Mouse (Mus musculus) left cerebral cortex, postnatal 14 days (tissue): ENCODE measurements around the gene Dnah17. TPM values are rescaled to one million over a fixed set of nuclear protein-coding genes. Genes with fewer than 3 reads are reported as not detected.

Experiments used
- DNase-seq, 2 experiments: peaks; one replicate each; pipeline ENCODE4 v3.0.0; 2021 to 2022; ENCODE audit warnings: low spot score in 2 of 2, mixed read lengths in 1 of 2
- intact Hi-C: fragments of 180-260 bp; cut with DNase I; formaldehyde crosslinking; loops from one replicate; pipeline ENCODE4 v1.15.1; 2025
- long read RNA-seq, 2 experiments: library from polyadenylated mRNA; stranded (forward); transcript quantifications; one replicate each; pipeline ENCODE4 v2.0.0; 2021
- total RNA-seq, 2 experiments: library from RNA; stranded (reverse); gene quantifications; 2 replicates each; pipeline ENCODE4 v1.2.3; 2021

Dnah17 gene
- total RNA-seq = under 1 TPM; 0.08 to 0.33 TPM
- long read RNA-seq, experiment 1 = 0 reads
- long read RNA-seq, experiment 2, partial matches to known transcripts = 0 of 1 reads
- long read RNA-seq, experiment 2, other reads (novel, unspliced or antisense) = 1 of 1 reads

- intact Hi-C loops = no loop called here
- no peak for DNase-seq
Observed at GRCm38 (mm10) chr11:118130534-118130933, at the start of gene Dnah17. Gene Dnah17, minus strand, starts transcription at chr11:118130634.

DNA sequence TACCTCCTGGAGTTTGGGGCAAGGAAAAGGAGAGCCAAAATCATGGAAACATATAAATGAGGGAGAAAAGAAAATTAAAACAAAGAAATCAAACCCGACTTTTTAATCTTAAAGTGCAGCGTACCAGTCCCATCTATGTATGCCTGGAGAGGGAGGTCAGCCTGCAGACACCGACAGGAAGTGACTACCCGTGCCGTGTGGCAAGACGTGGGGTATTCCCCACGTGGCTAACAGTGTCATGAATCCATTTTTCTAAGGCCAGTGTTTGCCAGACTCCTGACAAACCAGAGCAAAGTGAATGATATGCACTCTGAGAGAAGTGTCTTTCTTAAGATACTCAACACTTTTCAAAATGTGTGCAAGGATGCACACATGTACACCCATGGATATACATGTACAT lies 49.8 kb upstream of the Dnah17 start:
- intact Hi-C loops = no loop called here
- DNase-seq = no peak

- no peak for DNase-seq
Observed at GRCm38 (mm10) chr11:118178236-118178635, 47.8 kb upstream of the Dnah17 start.

DNA sequence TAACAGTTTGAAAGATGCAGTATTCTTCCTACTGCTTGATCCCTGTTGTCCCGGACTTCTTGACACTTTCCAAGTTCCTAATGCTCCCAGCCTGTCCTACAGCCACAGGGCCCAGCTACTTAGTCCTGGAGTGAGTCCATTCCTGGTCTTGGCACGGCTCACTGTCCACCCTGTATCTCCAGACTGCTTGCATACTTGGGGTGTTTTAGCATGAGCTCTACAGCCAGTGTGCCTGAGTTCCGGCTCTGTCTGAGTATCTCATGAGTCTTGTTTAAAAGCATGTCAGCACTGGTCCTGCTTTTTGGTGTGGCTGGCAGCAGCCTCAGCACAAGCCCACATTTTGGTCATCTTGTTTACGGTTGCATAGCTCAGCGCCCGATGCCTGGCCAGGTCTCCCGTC lies 44.3 kb upstream of the Dnah17 start:
- DNase-seq = no peak
- intact Hi-C loops = no loop called here

More at GRCm38 (mm10) chr11:118178236-118178635, 47.8 kb upstream of the Dnah17 start:
- intact Hi-C loops = no loop called here

DNA sequence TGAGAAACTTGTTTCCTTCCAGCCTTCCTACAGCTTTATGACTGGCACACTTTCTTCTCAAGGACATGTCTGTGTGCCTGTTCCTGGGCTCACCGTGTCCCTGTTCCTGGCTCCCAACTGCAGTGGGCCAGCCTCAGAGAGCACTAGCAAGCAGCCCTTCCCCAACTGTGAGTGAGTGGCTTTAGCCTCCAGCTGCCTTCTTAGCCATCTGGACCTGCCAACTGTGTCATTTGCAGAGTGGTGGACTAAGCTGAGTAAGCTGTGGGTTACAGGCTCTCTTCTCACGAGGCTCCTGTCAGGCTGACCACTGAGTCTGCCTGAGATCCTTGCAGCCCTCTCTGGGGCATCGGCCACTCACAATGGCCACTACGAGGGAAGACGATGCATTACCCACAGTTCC lies 42.3 kb upstream of the Dnah17 start:
- intact Hi-C loops = no loop called here

DNA sequence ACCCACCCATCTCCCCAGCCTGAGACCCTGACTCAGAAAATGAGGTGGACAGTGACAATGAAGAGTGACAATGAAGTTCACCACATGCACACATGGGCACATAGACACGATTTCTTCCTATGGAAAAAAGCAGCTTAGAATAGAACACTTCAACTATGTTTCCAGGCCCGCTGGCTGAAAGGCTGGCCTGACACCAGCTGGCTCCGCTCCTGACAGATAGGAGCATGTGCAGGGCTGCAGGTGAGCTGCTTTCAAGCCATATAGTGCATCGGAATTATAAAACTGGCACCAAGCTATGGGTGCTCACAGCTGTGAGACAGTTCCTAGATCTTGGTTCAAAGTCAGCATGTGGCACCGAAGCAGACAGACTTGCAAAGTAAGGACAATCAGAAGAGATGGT lies 39.9 kb upstream of the Dnah17 start:
- DNase-seq = no peak
- intact Hi-C loops = no loop called here

More for the DNA sequence above, 42.3 kb upstream of the Dnah17 start:
- DNase-seq = no peak

GRCm38 (mm10) chr11:118168714-118169113 lies 38.3 kb upstream of the Dnah17 start:
- intact Hi-C loops = no loop called here
- DNase-seq = no peak

GRCm38 (mm10) chr11:118166626-118167025 lies 36.2 kb upstream of the Dnah17 start:
- intact Hi-C loops = no loop called here
- no peak for DNase-seq

DNA sequence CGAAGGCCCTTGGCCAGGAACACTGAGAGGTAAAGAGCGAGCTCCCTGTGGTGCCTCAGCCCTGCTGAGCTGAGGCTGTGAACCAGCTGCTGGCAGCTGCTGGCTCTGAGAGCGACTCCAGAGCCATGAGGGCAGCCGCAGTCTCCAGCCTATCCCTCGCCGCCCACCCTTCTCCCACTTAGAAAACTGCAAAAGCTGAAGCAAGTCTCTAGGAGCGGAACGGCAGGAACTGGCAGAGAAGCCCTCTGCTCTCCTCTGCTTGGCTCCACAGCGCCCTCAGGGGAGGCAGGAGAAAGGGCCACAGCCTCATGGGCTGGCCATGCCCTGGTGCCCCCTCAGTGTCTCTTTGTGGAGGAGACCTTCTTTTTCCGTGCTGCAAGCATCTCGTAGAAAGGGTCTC lies 35.2 kb upstream of the Dnah17 start:
- no peak for DNase-seq
- intact Hi-C loops = no loop called here

GRCm38 (mm10) chr11:118164566-118164965 lies 34.1 kb upstream of the Dnah17 start:
- DNase-seq = no peak

DNA sequence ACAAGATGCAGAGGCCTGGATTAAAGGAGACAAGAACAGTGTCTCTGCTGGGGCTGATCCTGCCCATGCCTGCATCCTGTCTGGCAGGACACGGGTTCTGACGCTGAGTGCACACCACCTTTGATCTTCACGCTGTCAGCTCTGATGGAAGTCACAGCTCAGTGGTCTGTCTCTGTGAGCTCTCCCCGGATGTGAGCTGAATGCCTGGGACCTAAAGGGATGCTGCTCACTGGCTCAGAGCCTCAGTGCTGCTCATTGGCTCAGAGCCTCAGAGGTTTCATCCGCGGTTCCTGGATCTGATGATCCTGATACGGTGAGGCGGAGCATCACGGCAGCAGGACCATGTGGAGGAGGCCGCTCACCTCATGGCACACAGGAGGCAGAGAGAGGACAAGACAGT lies 31.8 kb upstream of the Dnah17 start:
- DNase-seq = no peak
- intact Hi-C loops = no loop called here

More at GRCm38 (mm10) chr11:118164566-118164965, 34.1 kb upstream of the Dnah17 start:
- intact Hi-C loops = no loop called here

GRCm38 (mm10) chr11:118161240-118161639 lies 30.8 kb upstream of the Dnah17 start:
- DNase-seq = no peak
- intact Hi-C loops = no loop called here

DNA sequence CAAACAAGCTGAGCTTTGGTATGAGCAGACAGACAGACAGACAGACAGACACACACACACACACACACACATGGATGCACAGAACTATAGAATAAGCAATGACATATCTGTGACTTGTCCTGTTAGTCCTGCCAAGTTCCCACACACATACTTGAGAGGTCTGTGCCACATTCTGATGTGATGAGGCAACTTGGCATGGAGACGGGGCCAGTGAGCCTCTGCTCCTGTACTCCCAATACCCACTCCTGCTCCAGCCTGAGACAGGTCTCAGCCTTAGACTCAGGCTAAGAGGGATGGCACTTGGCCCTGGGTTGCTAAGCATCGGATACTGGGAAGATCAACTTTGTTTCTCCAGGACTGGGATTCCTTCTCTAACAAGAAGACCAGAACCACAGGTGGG lies 30.3 kb upstream of the Dnah17 start:
- no peak for DNase-seq
- intact Hi-C loops = no loop called here

GRCm38 (mm10) chr11:118158753-118159152 lies 28.3 kb upstream of the Dnah17 start:
- DNase-seq = peak in 1 of 2 experiments; percentile 64
- intact Hi-C loops = no loop called here

GRCm38 (mm10) chr11:118156480-118157060 lies 26.1 kb upstream of the Dnah17 start:
- DNase-seq = no peak
- intact Hi-C loops = no loop called here

- DNase-seq = no peak
- intact Hi-C loops = no loop called here
Observed at GRCm38 (mm10) chr11:118152964-118153363, 22.5 kb upstream of the Dnah17 start.

DNA sequence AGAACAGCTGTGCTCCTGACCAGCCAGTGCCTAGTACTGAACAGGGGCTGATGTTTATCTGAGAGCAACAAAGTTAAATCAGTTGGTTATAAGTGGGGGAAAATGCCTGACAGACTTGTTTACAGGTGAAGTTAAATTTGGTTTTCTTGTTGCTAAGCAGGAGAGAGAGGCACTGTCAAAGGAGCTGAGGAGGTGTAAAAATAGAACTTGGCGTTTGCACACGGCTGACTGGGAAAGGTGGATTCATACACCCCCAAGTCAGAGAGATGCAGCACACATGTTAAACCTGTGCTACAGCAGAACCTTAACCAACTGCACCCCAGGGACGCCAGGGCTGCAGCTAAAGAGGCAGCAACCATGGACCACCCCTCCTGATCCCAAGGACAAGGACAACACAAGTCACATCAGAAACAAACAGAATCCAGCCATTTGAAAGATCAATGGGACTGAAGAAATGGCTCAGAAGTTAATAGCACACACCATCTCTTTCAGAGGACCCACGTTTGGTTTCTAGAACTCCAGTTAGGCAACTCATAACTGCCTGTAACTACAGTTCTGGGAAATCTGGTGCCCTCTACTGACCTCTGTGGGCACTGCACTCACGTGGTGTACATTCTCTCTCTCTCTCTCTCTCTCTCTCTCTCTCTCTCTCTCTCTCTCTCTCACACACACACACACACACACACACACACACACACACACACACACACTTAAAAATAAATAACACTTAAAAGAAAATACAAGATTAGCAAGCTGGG lies 21.2 kb upstream of the Dnah17 start:
- intact Hi-C loops = no loop called here
- DNase-seq = no peak

DNA sequence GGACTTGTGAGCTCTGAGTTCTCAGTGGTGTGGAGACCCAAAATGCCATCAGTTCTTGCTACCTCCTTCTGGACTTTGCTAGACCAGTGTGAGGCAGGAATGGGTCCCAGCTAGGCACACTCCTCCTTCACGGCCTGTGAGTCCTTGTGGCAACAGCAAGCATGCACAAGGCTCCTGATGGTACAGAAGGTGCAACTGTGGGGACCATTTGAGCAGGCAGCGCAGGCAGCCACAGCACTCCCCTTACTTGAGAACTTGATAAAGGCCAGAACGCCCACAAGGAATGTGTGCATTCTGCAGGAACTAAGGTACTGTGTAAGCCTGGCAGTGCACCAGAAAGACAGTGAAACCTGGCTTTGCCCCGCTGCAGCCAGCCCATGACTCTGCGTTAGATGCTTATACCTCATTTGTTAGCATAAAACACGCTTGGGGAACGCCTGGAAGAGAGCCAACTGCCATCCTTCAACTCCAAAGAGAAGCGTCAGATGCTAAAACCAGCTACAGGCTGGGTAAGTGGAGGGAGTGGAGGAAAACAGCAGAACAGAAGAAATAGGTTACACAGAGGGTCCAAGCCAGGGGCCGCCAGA lies 19.8 kb upstream of the Dnah17 start:
- intact Hi-C loops = no loop called here
- peak; percentile 80 to 88 for DNase-seq

- intact Hi-C loops = no loop called here
- no peak for DNase-seq
Observed at GRCm38 (mm10) chr11:118147877-118148637, 17.6 kb upstream of the Dnah17 start.

- DNase-seq = no peak
- intact Hi-C loops = no loop called here
Observed at GRCm38 (mm10) chr11:118146446-118146845, 16.0 kb upstream of the Dnah17 start.
